Mouse (Mus musculus): Measurements from ENCODE around the gene Ttc27.

DNA sequence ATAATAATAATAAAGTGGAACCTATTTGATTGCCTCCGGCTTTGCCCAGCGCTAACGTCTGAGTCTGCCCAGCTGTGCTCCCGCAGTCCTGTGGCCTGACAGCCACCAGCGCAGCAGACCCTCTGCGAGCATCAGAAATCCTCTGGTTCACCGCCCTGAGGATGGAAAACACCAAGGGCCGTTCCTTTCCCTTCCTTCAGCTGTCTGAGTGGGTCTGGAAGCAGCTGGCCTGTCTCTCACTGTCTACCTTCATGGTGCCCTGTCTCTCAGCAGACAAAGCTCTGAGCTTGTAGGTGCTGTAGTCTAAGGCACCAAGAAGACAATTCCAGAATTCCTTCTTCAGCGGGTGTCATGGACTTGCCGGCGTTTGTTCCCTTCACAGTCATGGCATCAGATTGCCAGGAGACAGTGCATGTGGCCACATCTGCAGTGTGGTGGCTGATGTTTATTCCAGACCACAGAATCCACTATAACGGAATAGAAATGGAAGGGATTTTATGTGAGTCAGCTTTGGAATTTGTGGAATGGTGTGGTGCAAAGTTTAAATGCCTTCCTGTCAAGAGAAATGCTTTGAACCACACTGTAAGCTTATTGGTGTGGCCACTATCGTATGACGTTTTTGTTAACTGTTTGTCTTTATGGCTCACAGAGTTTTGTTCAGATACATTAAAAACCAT lies 78.6 kb downstream of the Ttc27 start:
- TF ChIP-seq CTCF (IDR thresholded peaks at IDR 0.05; ENCODE audit: low read depth) (no peak), EP300 (IDR thresholded peaks at IDR 0.05; ENCODE audit: low read depth) (no peak)

Data from liver, embryonic 14.5 days (tissue).